Mouse (Mus musculus): ENCODE measurements around the gene Tmem176b. TPM values are rescaled to one million over a fixed set of nuclear protein-coding genes. Genes with fewer than 3 reads are reported as not detected.
"Not testable (repeated sequence)": the region's sequence is repeated elsewhere in the genome, so short reads cannot be mapped to it uniquely, and the experiment has no call there.

Gene Tmem176b
- total and polyA plus RNA-seq, 2 experiments from 2014 or later: 108 to 152 TPM

- Histone ChIP-seq H3K9me3 (ENCODE audit: low read length) (no peaks in the 10 kb centered on the region), H3K4me2 (ENCODE audit: low read depth, low read length) (no peak overlapping the region), H3K9ac (replicated peaks; ENCODE audit: low read length) (no peak overlapping the region), H3K36me3 (ENCODE audit: insufficient read depth, low read length) (peaks cover 10% of the 10 kb centered on the region; the same call in 1 of the 2 replicates), H3K4me3 (ENCODE audit: low read length) (no peak overlapping the region), H3K27ac (no peak overlapping the region), H3K27me3 (ENCODE audit: insufficient read depth, low read length) (no peaks in the 10 kb centered on the region), H3K4me1 (ENCODE audit: insufficient read depth, low read length) (no peaks in the 10 kb centered on the region)
- TF ChIP-seq CTCF (IDR thresholded peaks at IDR 0.05; ENCODE audit: low read depth): no peak
- WGBS: 96% methylated on average over 1 of the region's 1 CpGs
- no peak for ATAC-seq
- DNase-seq (ENCODE audit: low spot score): no peak
Observed at GRCm38 (mm10) chr6:48832426-48832825, 8.9 kb downstream of the Tmem176b start.

- 69% methylated on average over 5 of the region's 5 CpGs for WGBS
- Histone ChIP-seq H3K36me3 (ENCODE audit: insufficient read depth, low read length) (peaks cover 10% of the 10 kb centered on the region; the same call in 1 of the 2 replicates), H3K4me1 (ENCODE audit: insufficient read depth, low read length) (no peaks in the 10 kb centered on the region), H3K9ac (replicated peaks; ENCODE audit: low read length) (no peak overlapping the region), H3K4me2 (ENCODE audit: low read depth, low read length) (no peak overlapping the region), H3K4me3 (ENCODE audit: low read length) (no peak overlapping the region), H3K27ac (no peak overlapping the region), H3K27me3 (ENCODE audit: insufficient read depth, low read length) (no peaks in the 10 kb centered on the region), H3K9me3 (ENCODE audit: low read length) (no peaks in the 10 kb centered on the region)
- ATAC-seq (no peak), DNase-seq (ENCODE audit: low spot score) (no peak)
- TF ChIP-seq CTCF (IDR thresholded peaks at IDR 0.05; ENCODE audit: low read depth): no peak
Observed at GRCm38 (mm10) chr6:48831141-48831540, 10.2 kb downstream of the Tmem176b start.

- no peak overlapping the region for H3K4me3 ChIP-seq (ENCODE audit: low read length)
Observed at GRCm38 (mm10) chr6:48830241-48830640, 11.1 kb downstream of the Tmem176b start.

GRCm38 (mm10) chr6:48829651-48830050 is 11.6 kb downstream of the Tmem176b start:
- DNase-seq (ENCODE audit: low spot score) (no peak), ATAC-seq (no peak)
- Histone ChIP-seq H3K4me2 (ENCODE audit: low read depth, low read length) (no peak overlapping the region), H3K4me3 (ENCODE audit: low read length) (no peak overlapping the region), H3K9me3 (ENCODE audit: low read length) (no peaks in the 10 kb centered on the region), H3K36me3 (ENCODE audit: insufficient read depth, low read length) (peaks cover 10% of the 10 kb centered on the region; the same call in 1 of the 2 replicates), H3K27ac (no peak overlapping the region), H3K27me3 (ENCODE audit: insufficient read depth, low read length) (no peaks in the 10 kb centered on the region), H3K4me1 (ENCODE audit: insufficient read depth, low read length) (no peaks in the 10 kb centered on the region), H3K9ac (replicated peaks; ENCODE audit: low read length) (no peak overlapping the region)
- no peak for TF ChIP-seq CTCF (IDR thresholded peaks at IDR 0.05; ENCODE audit: low read depth)

More at GRCm38 (mm10) chr6:48830241-48830640, 11.1 kb downstream of the Tmem176b start:
- Histone ChIP-seq H3K9me3 (ENCODE audit: low read length) (no peaks in the 10 kb centered on the region), H3K27ac (no peak overlapping the region), H3K36me3 (ENCODE audit: insufficient read depth, low read length) (peaks cover 10% of the 10 kb centered on the region; the same call in 1 of the 2 replicates), H3K4me1 (ENCODE audit: insufficient read depth, low read length) (no peaks in the 10 kb centered on the region), H3K9ac (replicated peaks; ENCODE audit: low read length) (no peak overlapping the region), H3K4me2 (ENCODE audit: low read depth, low read length) (no peak overlapping the region), H3K27me3 (ENCODE audit: insufficient read depth, low read length) (no peaks in the 10 kb centered on the region)
- DNase-seq (ENCODE audit: low spot score) (no peak), ATAC-seq (no peak)
- WGBS: 57% methylated on average over 1 of the region's 1 CpGs
- no peak for TF ChIP-seq CTCF (IDR thresholded peaks at IDR 0.05; ENCODE audit: low read depth)

GRCm38 (mm10) chr6:48828976-48829375 is 12.3 kb downstream of the Tmem176b start:
- H3K36me3 ChIP-seq (ENCODE audit: insufficient read depth, low read length): peaks cover 7% of the 10 kb centered on the region; the same call in 1 of the 2 replicates
- no peak overlapping the region for H3K4me2 ChIP-seq (ENCODE audit: low read depth, low read length)
- no peak for TF ChIP-seq CTCF (IDR thresholded peaks at IDR 0.05; ENCODE audit: low read depth)
- DNase-seq (ENCODE audit: low spot score) (no peak), ATAC-seq (no peak)
- H3K27me3 ChIP-seq (ENCODE audit: insufficient read depth, low read length): no peaks in the 10 kb centered on the region
- H3K9me3 ChIP-seq (ENCODE audit: low read length): no peaks in the 10 kb centered on the region
- WGBS: 94% methylated on average over 1 of the region's 1 CpGs
- H3K4me3 ChIP-seq (ENCODE audit: low read length): no peak overlapping the region
- H3K27ac ChIP-seq: no peak overlapping the region
- H3K4me1 ChIP-seq (ENCODE audit: insufficient read depth, low read length): no peaks in the 10 kb centered on the region
- no peak overlapping the region for H3K9ac ChIP-seq (replicated peaks; ENCODE audit: low read length)

- Histone ChIP-seq H3K4me3 (ENCODE audit: low read length) (no peak overlapping the region), H3K4me1 (ENCODE audit: insufficient read depth, low read length) (no peaks in the 10 kb centered on the region), H3K36me3 (ENCODE audit: insufficient read depth, low read length) (no peaks in the 10 kb centered on the region), H3K27ac (no peak overlapping the region), H3K27me3 (ENCODE audit: insufficient read depth, low read length) (no peaks in the 10 kb centered on the region), H3K9ac (replicated peaks; ENCODE audit: low read length) (no peak overlapping the region), H3K9me3 (ENCODE audit: low read length) (no peaks in the 10 kb centered on the region), H3K4me2 (ENCODE audit: low read depth, low read length) (no peak overlapping the region)
- WGBS: 65% methylated on average over 7 of the region's 7 CpGs
- no peak for TF ChIP-seq CTCF (IDR thresholded peaks at IDR 0.05; ENCODE audit: low read depth)
- DNase-seq (ENCODE audit: low spot score): no peak
- no peak for ATAC-seq
Observed at GRCm38 (mm10) chr6:48825016-48825415, 16.3 kb downstream of the Tmem176b start.

- not testable (repeated sequence) for H3K4me2 ChIP-seq (ENCODE audit: low read depth, low read length); ATAC-seq; H3K27me3 ChIP-seq (ENCODE audit: insufficient read depth, low read length); H3K4me1 ChIP-seq (ENCODE audit: insufficient read depth, low read length); H3K4me3 ChIP-seq (ENCODE audit: low read length); DNase-seq (ENCODE audit: low spot score); H3K36me3 ChIP-seq (ENCODE audit: insufficient read depth, low read length); H3K9me3 ChIP-seq (ENCODE audit: low read length); H3K27ac ChIP-seq; H3K9ac ChIP-seq (replicated peaks; ENCODE audit: low read length)
- 92% methylated on average over 7 of the region's 7 CpGs for WGBS
Observed at GRCm38 (mm10) chr6:48821991-48822785, 19.1 kb downstream of the Tmem176b start.

All from hindbrain, postnatal 0 days (tissue).